Mouse (Mus musculus) cerebellum, adult 11 months (tissue): ENCODE measurements around the gene Rad9b.
A peak's percentile ranks its signal among the peaks of the same experiment; 100 is the strongest.

Source experiments
- DNase-seq: peaks from one replicate; pipeline ENCODE4 v3.0.0; 2022

Gene Rad9b

DNA sequence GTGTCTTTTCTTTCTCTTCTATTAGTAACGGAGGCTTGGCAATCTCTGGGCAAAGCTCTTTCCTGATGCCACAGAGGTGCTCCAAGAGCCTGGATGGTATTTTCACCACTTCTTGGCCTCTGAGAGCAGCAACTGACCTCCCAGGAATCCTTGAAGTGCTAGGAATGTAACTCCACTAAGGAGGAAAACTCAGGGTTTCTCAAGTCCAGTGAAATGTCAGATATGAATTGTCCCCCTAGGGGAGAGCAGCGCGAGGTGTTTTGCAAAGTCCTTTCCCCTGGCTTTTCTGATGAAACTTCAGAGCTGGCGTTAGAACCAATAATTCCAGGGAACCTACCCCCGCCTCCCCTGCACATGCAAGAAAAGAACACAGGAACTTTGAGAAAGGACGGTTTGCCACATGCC lies 73.6 kb downstream of the Rad9b start:
- DNase-seq = no peak

DNA sequence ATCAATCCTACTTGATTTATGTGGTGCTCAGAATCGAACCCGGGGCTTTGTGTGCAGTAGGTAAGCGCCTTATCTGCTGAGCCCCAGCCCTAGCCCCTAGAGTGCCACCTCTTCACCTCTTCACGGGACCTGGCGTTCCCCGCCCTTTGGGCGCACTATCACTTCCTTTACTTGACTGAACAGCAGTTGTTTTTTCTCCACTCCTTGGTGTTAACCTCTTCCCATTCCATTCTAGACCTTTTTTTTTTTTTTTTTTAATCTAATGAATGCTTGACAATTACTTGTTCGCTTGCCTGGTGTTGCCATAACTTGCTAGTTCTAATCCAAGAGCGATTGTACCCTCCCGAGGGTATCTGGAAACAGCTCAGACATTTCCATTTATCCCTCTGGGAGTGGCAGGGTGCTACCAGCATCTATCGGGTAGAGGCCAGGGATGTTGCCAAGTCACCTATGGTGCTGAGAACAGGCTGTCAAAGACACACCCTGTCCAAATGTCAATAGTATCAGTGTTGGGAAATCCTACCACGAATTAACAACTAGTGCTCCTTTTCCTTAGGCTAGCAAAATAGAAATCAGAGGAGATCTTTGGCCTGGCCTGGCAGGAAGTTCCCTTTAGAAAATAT lies 74.1 kb downstream of the Rad9b start:
- no peak for DNase-seq

DNA sequence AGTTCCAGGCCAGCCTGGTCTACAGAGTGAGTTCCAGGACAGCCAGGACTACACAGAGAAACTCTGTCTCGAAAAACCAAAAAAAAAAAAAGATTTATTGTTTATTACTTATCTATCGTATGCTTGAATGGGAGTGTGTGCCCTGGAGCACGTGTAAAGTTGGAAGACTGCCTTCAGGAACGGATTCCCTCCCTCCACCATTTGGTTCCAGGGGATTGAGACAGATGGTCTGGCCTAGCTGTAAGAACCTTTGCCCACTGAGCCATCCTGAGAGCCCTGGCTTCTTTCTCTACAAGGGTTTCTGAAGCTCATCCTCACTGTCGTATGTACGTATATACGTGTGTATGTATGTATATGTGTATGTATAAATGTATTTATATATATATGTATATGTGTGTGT lies 75.1 kb downstream of the Rad9b start:
- peak; percentile 57 for DNase-seq

DNA sequence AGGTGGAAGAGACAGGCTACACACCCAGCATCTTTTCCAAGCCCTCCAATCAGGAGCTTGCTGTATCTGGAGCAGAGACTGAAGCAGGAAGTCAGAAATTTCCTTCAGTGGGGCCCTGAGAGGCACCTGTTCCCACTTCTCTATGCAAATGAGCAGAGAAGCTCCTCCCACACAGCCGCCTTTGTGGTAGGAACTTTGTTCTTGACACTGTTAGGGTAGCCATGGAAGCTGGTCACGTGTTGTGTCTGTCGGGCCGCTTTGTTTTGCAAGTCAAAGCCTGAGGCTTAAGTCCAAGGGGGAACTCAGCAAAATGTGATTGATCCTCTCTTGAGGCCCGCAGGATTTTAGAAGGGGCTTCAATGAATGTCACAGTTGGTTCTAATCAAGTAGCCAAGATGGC lies 79.2 kb downstream of the Rad9b start:
- no peak for DNase-seq
